Mouse (Mus musculus) E14TG2a.4 (cell line): Measurements from ENCODE around the gene 0610009B22Rik.

ENCODE experiments used
- CTCF ChIP-seq: conservative IDR thresholded peaks from 2 replicates; pipeline ENCODE4 v1.5.1; 2014; ENCODE audit warnings: low read length
- NANOG ChIP-seq: IDR thresholded peaks from 2 replicates; pipeline ENCODE4 v1.6.1; 2014; ENCODE audit warnings: borderline replicate concordance, low read length, mixed read lengths
- POU5F1 ChIP-seq: IDR thresholded peaks from 2 replicates; pipeline ENCODE4 v1.6.1; 2014; ENCODE audit warnings: low read length, borderline replicate concordance

DNA sequence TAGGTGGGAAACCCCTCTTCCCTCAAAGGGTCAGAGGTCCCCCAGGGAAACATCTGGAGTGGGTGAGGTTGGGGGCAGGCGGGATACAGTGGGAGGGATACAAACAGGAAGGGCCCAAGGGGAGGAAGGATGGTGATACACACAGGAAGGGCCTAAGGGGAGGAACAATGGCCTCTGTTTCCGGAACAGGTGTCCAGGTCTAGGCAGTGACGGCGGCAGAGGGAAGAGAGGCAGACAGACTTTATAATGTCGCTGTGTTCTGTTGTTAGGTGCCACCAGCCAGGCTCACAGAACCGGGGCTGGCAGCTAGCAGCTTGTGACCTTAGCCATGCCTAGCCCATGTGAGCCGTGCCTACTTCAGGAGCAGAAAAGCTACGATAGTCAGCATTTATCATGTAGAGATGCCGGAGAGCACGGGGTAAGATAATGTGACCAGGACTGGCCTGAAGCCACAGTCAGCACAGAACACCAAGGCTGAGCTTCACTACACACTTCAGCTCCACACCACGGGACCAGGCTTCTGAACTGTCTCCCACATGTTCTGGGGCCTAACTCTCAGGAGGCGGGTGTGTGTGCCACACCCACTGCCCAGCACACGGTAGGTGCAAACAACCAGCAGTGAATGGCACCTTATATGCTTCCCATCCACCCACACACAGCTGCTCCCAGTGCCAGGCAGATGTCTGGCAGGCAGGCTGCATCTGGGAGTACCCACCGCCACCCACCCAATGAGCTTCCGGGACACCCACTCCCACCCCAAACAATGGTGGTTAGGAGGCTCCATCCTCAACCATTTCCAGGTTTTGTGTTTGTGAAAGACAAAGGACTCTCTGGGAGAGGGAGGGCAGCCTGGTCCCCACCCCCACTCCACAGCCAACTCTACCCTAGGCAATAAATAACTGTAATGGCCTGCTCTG lies 41.7 kb downstream of the 0610009B22Rik start:
- TF ChIP-seq CTCF = no peak
- TF ChIP-seq NANOG = no peak
- no peak for TF ChIP-seq POU5F1
